Mouse (Mus musculus) cerebral cortex, adult 2 months (tissue): Measurements from ENCODE around the gene Rubcnl.

Experiments
- WGBS: fragments of 180-500 bp; shearing (Covaris S2); methylation state at CpG from one replicate; pipeline ENCODE4 v1.1.7; 2018; 5-methylcytosine and 5-hydroxymethylcytosine counted together

Rubcnl gene

GRCm38 (mm10) chr14:75015856-75016714 is at the start of gene Rubcnl:
Gene Rubcnl (plus strand): TSS chr14:75016027.
- WGBS = under 1% methylated on average over 49 of the region's 49 CpGs

GRCm38 (mm10) chr14:74972216-74972615 is 43.6 kb upstream of the Rubcnl start:
- WGBS = 51% methylated on average over 3 of the region's 3 CpGs

- 83% methylated on average over 5 of the region's 5 CpGs for WGBS
Measured at GRCm38 (mm10) chr14:74972687-74973086, 43.1 kb upstream of the Rubcnl start.

GRCm38 (mm10) chr14:74974136-74974651 is 41.6 kb upstream of the Rubcnl start:
- WGBS = 74% methylated on average over 10 of the region's 10 CpGs

- 74% methylated on average over 6 of the region's 6 CpGs for whole genome bisulfite sequencing
Measured at GRCm38 (mm10) chr14:74976972-74977371, 38.9 kb upstream of the Rubcnl start.

- 92% methylated on average over 3 of the region's 3 CpGs for WGBS
Measured at GRCm38 (mm10) chr14:74981016-74981415, 34.8 kb upstream of the Rubcnl start.

GRCm38 (mm10) chr14:74983079-74983478 is 32.7 kb upstream of the Rubcnl start:
- WGBS = 88% methylated on average over 5 of the region's 5 CpGs

- 59% methylated on average over 7 of the region's 7 CpGs for WGBS
Measured at GRCm38 (mm10) chr14:74984817-74985391, 30.9 kb upstream of the Rubcnl start.

- 69% methylated on average over 4 of the region's 4 CpGs for WGBS
Measured at GRCm38 (mm10) chr14:74985658-74986057, 30.2 kb upstream of the Rubcnl start.

GRCm38 (mm10) chr14:74986527-74986926 is 29.3 kb upstream of the Rubcnl start:
- WGBS = 82% methylated on average over 3 of the region's 3 CpGs

- WGBS = 74% methylated on average over 4 of the region's 4 CpGs
Measured at GRCm38 (mm10) chr14:74989322-74989721, 26.5 kb upstream of the Rubcnl start.

GRCm38 (mm10) chr14:74989909-74990308 is 25.9 kb upstream of the Rubcnl start:
- WGBS = 86% methylated on average over 4 of the region's 4 CpGs

- WGBS = 2% methylated on average over 1 of the region's 1 CpGs
Measured at GRCm38 (mm10) chr14:74990504-74990903, 25.3 kb upstream of the Rubcnl start.

- 35% methylated on average over 3 of the region's 3 CpGs for WGBS
Measured at GRCm38 (mm10) chr14:74996556-74996955, 19.3 kb upstream of the Rubcnl start.

GRCm38 (mm10) chr14:74997041-74997440 is 18.8 kb upstream of the Rubcnl start:
- WGBS = 83% methylated on average over 2 of the region's 2 CpGs

- WGBS = 83% methylated on average over 6 of the region's 6 CpGs
Measured at GRCm38 (mm10) chr14:75001364-75001763, 14.5 kb upstream of the Rubcnl start.

- WGBS = 66% methylated on average over 3 of the region's 3 CpGs
Measured at GRCm38 (mm10) chr14:75003356-75003755, 12.5 kb upstream of the Rubcnl start.

GRCm38 (mm10) chr14:75005478-75006199 is 10.2 kb upstream of the Rubcnl start:
- 81% methylated on average over 2 of the region's 2 CpGs for WGBS

- WGBS = 59% methylated on average over 4 of the region's 4 CpGs
Measured at GRCm38 (mm10) chr14:75010346-75010745, 5.5 kb upstream of the Rubcnl start.

- 23% methylated on average over 8 of the region's 8 CpGs for WGBS
Measured at GRCm38 (mm10) chr14:75010986-75011655, 4.7 kb upstream of the Rubcnl start.

GRCm38 (mm10) chr14:75016715-75017020 is 841 bp downstream of the Rubcnl start:
- 80% methylated on average over 9 of the region's 9 CpGs for WGBS

GRCm38 (mm10) chr14:75017277-75017676 is 1.4 kb downstream of the Rubcnl start:
- WGBS = 94% methylated on average over 7 of the region's 7 CpGs
